Mouse (Mus musculus): Measurements from ENCODE around the gene Rnf8. TPM values are rescaled to one million over a fixed set of nuclear protein-coding genes. Genes with fewer than 3 reads are reported as not detected.

Gene Rnf8
- total RNA-seq, 2 experiments from 2014 or later, result 39.2 to 46.7 TPM

DNA sequence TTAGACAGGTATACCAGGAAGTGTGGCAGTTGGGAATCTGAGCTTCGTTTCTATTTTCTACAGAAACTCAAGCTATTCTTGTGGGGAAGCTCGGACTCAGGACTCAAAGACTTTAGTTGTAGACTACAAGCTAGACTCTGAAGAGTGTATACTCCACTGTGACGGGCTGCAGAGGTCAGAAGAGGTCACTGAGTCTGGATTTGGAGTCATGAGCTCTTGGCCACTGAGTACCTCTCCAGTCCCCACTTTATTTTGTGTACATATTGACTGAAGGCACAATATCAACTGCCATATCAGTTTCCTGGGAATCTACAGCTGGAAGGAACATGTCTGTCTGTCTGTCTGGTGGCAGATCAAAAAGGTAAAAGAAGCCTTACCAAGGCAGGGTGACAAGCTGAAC, 4.6 kb downstream of the Rnf8 start:
- DNase-seq (ENCODE audit: low spot score in 2 of 2), result no peak

DNA sequence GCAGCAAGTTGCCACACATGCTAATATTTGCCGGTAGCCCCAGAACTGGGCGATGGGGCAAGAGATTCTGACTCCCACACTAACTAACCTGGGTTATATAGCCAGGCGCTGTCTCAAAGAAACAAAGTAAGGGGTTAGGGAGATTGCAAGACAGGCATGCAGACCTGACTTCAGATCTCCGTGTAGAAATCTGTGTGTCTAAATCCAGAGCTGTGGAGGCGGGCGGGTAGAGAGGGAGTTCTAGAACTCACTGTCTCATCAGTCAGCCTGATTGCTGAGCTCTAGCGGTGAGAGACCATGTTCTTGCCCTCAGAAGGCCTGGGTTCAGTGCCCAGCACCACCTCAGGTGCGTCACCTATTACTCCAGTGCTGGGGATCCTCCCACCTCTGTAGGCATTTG, 8.9 kb downstream of the Rnf8 start:
- no peak for DNase-seq (ENCODE audit: low spot score in 2 of 2)

DNA sequence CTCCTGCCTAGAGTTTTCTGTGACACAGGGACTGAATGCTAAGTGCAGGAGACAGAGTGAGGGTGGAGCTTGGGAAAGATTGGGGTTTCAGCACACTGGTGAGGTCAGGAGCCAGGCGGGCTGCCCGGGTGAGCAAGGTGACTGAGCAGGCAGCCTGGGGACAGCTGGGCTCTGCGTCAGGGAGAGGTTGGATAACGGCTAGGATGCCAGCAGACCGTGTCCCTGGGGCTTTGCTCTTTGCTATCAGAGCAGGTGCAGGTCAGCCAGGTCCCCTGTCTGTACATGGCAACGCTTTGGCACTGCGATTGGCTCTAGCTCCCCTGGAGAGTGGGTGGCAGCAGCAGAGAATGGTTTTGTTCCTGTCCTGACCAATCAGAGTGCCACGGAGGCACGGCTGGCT, 12.7 kb downstream of the Rnf8 start:
- DNase-seq (ENCODE audit: low spot score in 2 of 2), result no peak

DNA sequence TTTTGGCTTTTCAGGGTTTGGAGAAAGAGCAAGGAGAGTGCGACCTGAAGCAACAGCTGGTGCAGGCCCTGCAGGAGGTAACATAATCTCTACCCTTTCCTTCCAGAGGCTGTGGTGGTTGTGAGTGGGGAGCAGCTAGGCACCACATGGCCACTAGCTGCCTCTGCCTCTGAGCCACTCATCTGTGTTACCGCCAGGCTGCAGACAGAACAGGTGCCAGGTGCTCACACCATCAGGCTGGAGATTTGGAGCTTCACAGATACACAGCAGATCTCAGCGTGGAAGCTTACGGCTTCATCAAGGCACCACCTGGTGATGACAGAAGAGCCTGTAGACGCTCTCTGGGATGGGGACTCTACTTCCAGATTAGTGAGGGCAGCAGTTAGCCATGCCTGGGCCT, 14.4 kb downstream of the Rnf8 start:
- no peak for DNase-seq (ENCODE audit: low spot score in 2 of 2)

DNA sequence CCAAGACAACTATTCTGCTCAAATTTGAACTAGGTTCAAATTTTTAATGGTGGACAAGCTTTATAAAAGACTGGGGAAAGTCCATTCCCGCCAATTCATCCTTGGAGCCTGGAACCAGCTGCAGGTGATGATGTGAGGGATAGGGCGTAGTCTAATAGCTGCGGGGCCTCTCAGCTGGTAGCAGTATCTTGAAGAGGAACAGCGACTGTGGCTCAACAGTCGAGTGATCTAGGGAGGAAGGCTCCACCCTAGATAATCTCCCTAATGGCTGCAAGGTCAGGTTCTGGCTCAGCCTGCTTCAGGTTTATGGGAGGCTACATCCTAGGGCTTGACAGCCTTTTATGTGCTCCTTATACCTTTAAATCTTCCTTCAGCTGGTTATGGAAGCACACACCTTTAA, 15.0 kb downstream of the Rnf8 start:
- DNase-seq (ENCODE audit: low spot score in 2 of 2), result no peak

DNA sequence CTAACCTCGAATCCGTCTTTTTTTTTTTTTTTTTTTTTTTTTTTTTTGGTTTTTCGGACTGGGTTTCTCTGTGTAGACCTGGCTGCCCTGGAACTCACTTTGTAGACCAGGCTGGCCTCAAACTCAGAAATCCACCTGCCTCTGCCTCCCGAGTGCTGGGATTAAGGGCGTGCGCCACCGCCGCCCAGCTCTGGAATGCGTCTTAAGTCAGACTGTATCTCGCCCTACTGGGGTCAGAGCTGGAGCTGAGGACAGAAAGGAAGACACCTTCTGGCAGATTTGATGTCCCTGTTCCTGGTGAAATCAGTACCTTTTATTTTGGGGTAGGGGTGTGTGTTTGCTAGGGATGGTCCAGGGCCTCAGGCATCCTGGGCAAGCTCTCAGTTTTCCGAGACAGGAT, 17.7 kb downstream of the Rnf8 start:
- no peak for DNase-seq (ENCODE audit: low spot score in 2 of 2)

DNA sequence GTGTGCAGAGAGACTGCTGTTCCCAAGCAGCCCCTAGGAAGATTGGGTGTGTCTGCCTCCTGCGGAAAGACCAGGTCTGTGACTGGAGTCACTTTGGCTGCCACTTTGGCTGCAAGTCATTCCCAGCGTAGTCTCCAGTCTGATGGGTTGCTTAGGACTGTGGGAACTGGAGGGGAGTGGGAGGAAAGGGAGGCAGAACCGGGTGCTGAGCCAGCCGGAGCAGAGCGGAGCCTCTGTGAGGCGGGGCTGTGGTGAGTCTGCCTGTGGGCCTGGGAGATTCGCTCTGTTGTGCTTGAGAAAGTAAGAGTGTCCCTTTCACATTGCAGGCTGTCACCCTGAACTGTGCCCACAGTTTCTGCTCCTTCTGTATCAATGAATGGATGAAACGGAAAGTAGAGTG, 20.9 kb downstream of the Rnf8 start:
- DNase-seq (ENCODE audit: low spot score in 2 of 2), result no peak

DNA sequence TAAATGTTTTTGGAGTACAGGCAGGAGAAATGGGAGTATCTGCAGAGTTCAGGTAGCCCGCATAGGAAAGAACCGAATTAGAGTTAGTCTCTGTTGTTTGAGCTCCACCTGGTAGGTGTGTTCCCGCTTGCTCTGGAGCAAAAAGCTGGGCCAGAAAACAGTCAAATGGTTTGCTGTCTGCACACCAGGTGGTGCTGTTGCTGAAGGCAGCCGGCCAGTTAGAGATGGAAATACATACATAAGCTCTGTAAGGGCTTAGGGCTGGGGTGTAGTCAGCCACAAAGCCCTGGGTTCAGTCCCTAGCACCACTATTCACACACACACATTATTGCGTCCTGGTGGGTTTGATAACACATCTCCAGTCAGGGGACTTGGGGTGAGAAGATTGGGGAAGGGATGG, 21.5 kb downstream of the Rnf8 start:
- no peak for DNase-seq (ENCODE audit: low spot score in 2 of 2)

DNA sequence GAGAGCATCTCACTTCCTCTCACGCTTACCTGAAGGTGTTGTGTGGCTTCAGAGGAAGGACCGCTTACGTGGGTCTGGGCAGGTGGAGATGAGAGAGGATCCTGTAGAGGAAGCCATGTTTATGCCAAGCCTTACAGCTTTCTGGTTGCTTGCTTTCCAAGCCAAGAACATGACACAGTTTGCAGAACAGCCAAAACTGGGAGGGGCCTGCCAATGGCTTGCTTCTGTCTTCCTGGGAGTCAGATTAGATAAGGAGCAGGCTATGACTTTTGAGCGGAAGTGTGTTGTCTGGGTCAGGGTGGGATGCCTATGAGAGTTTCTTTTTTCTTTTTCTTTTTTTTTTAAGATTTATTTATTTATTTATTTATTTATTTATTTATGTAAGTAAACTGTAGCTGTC, 22.8 kb downstream of the Rnf8 start:
- no peak for DNase-seq (ENCODE audit: low spot score in 2 of 2)

DNA sequence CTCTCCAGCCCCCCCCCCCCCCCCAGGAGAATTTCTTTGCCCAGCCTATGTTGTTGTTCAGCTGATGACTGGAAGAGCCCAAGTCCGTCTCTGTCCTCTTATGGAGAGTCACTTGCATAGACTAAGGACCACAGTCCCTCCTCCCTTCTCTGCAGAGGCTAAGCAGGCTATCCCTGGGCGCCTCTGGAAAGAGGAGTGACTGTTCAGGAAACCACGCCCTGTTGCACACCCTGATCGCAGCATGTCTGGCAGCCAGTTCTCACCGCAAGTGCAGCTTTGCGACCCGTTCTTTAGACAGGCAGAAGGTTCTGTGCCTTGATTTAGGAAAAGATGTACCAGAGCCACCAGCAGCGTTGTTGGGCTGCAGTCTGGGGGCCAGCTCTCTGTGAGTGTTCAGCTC, 23.3 kb downstream of the Rnf8 start:
- DNase-seq (ENCODE audit: low spot score in 2 of 2), result no peak

DNA sequence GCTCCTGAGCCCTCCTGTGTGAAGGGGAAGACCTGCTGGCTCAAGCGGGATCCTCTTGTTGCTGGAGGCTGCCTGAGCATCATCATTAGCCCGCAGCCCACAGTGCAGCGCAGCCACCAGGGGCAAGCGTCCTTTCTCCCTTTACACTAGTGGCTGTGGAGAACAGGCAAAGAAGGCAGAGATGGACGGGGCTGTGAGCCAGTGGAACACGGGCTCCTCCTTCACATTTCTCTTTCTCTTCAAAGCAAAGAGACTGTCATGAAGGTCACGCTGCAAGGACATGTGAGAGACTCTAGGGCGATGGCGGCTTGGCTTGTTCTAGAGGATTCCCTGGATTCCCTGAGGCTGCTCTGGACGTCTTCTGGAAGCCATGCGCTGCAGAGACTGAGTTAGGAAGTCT, 26.4 kb downstream of the Rnf8 start:
- DNase-seq (ENCODE audit: low spot score in 2 of 2), result no peak

DNA sequence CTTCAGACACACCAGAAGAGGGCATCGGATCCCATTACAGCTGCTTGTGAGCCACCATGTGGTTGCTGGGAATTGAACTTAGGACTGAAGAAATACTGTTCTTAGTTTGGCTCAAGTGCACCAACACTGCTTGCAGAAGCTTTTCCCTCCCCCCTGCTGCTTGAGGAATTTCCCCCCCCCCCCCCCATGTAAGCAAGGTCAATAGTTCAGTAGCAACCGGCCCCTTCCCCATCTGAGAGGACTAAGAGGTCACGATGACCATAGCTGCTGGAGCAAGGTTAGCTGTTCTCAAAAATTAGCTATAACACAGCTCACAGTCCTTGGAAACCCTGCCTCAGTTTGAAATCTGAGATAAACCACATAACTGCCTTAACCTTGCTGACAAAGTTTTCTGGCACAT, 27.6 kb downstream of the Rnf8 start:
- DNase-seq (ENCODE audit: low spot score in 2 of 2), result no peak

DNA sequence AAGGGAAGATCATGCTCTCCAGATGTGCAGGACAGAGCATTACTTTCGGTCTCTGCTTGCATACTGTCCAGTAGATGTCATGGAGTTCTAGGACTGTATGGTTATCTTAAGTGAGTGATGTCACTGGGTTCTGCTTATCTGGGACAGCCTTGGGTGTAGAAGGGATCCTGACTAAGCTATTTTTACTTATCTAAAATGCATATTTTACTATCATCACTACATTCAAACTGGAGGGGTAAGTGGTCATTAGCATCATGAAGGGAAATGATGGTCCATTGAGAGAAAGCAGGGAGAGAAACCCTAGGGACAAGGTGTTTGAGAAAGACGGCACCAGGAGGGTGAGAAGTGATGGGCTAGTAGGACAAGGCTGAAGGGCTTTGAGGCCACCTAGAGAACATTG, 43.7 kb downstream of the Rnf8 start:
- DNase-seq (ENCODE audit: low spot score in 2 of 2), result no peak

DNA sequence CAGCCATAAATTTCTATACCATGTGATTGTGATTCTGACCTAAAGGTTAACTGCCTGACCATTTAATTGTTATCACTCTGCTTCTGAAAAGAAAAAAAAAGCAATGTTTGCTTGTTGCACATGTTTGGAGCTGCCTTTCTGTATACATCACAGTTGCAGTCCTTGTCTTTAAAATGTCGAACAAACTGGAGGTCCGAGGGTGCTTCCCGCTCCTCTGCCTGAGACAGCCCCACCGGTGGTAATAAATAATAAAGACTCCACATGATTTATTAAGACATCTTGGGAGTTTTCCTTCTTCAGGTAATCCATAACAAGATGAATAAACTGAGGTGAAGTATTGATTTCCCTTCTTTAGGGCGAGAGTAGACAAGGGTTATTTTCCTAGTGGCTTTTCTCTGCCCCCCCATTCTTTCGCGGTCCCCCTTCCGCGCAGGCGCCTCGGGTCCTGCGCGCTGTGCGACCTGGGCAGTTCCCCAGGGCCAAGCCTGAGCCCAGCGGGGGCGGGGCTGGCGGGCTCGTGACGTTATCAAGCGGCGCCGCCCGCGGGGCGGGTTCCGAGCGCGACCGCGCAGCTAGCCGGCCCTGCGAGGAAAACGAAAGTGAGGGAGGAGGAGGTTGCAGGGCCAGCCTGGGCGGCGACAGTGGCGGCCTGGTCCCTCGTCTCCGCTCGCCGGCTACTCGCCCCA, 45.6 kb downstream of the Rnf8 start, which contains the start of gene Cmtr1:
Gene Cmtr1 (plus strand): TSS at position 520 of the 686 bp plus-strand sequence.
- peak; percentile 92 to 95 for DNase-seq (ENCODE audit: low spot score in 2 of 2)

DNA sequence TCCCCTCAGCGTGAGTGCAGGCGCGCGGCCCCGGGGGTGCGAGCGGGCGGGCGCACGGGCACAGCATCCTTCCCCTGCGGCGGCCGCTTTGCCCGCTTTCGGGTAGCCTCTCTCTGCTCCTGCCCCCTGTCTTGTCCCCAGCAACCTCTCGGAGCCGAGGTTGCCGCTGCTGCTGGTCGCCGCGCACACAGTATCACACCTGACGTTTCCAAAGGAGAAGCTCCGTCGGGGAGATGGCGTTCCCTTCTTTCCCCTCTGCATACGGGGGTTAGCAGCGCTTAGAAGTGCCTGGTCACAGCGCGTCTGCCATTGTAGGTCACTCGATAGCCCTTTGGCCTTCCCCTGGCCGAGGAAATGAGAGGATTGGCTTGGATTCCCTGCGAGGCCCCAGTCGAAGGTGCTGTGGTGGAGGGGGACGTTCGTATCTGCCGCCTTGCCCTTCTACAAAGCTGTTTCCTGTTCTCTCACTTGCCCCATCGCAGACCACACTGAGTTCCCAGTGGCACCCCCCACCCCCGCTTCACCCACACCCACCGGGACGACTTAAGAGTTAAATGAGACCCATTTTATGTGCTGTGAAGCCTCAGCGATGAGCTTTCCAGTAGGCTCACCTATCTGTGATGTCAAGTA, 46.3 kb downstream of the Rnf8 start:
- peak in 1 of 2 experiments; percentile 26 for DNase-seq (ENCODE audit: low spot score in 2 of 2)

DNA sequence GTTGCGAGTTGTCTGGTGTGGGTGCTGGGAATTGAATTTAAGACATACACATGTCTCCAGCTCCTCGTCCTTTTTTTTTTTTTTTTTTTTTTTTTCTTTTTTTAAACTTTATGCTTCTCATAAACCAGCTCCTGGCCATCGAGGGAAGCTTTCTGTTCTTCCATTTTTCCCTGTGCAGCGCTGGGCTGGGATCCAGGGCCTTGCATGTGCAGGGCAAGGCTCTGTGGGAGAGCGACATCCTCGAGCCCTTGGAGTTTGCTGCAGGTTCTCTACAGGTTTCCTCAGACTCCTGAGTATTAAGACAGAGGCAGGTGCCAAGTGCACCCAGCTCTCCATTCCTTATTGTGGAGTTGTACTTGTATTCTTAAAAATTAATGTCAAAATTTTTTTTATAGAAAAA, 47.6 kb downstream of the Rnf8 start:
- no peak for DNase-seq (ENCODE audit: low spot score in 2 of 2)

DNA sequence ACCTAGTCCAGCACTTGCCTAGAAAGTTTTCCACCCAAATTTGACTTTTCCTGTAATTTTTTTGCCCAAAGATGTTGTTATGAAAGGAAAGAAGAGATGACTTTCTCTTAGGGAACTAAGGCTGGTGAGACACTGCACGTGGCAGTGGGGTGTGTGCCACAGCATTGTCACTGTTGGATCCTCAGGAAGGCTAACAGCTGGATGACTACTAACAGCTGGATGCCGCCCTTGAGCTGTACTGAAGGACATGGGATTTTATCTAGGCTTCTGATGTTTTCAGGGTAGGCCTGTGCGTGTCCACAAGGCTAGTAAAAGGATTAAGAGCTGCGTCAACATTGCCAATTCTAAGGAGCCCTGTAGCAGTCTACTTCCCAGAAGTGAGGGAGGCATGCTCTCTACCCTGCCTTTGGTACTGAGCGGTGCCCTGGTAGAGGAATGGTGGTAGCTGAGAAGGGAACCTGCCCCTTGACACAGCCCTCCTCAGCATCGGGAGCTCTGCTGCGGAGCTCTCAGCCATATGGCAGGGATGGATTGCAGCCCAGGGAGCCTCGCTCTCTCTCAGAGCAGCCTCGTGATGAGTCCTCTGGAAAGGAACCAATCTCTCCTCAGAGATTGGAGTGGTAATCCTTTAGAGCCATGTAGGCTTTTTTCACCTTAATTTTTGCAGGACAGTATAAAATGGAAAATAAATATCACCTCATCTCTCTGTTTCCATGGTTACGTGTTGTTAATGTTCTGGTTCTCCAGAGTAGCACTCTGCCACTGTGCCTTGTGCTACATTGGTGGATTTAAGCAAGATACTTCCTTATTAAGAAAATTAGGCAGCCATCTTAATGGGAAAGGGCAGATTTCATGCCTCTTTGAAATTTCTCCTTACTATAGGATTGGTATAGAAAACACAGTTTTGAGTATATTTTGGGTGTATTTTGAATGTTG, 53.7 kb downstream of the Rnf8 start:
- peak; percentile 15 to 44 for DNase-seq (ENCODE audit: low spot score in 2 of 2)

DNA sequence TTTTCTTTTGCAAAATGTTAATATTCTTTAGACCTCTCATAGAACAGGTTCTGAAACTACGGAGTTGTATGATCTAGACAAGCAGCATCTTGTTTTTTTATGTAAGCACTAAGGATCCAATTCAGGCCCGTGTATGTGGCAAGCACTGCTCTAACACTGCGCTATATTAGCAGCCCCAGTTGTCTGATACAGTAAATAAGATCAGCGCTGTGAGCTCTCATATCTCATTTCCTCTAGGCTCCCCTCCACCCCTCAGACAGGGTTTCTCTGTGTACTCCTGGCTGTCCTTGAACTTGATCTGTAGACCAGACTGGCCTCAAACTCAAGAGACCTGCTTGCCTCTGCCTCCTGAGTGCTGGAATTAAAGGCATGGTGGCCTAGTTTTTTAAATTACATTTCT, 54.4 kb downstream of the Rnf8 start:
- no peak for DNase-seq (ENCODE audit: low spot score in 2 of 2)

DNA sequence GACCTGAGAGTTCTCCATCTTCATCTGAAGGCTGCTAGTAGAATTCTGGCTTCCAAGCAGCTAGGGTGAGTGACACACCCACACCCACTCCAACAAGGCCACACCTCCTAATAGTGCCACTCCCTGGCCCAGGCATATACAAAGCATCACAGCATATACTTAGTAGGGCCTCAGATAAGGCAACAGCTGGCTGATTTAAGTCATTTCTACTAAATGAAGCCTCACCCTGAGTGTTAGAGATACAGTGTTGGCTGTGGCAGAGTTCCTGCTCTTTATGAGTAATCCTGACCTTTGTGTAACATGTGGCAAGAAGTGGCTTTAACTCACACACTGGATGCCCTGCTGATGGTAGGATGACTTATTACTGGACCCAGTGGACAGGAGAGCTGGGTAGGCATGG, 55.3 kb downstream of the Rnf8 start:
- no peak for DNase-seq (ENCODE audit: low spot score in 2 of 2)

DNA sequence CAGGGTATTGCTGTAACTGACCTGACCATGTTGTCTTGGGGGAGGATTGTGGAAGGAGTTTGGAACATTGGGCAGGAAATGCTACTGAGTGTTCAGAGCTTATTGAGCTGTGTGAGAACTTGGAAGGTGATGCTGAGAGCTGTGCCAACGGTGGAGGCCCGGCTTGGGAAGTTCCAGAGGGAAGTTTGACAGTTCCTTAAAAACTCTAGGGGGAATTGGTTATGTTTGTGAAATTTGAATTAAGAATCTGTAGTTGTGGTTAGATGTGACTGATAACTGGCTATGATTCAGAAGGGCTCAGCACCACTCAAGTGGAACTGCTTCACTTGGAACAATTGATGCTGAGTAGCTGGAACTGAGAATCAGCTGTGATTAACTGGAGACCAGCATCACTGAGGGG, 56.4 kb downstream of the Rnf8 start:
- peak in 1 of 2 experiments; percentile 22 for DNase-seq (ENCODE audit: low spot score in 2 of 2)

DNA sequence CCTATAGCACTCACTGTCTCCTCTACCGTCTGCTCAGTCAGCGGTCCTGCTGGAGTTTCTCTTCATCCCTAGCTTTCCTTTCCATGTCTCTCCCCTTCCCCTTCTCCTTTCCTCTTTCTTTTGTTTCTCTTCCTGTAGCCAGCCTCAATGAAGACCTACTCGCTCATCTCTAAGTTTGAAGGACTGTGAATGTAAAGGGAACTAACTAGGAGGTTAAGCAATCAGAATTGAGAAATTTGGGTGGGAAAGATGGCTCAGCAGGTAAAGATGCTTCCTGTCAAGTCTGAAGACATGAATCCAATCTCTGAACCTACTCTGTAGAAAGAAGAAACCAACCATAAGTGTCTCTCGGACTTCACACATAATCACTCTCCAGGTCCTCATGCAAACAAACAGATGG, 58.7 kb downstream of the Rnf8 start:
- no peak for DNase-seq (ENCODE audit: low spot score in 2 of 2)

DNA sequence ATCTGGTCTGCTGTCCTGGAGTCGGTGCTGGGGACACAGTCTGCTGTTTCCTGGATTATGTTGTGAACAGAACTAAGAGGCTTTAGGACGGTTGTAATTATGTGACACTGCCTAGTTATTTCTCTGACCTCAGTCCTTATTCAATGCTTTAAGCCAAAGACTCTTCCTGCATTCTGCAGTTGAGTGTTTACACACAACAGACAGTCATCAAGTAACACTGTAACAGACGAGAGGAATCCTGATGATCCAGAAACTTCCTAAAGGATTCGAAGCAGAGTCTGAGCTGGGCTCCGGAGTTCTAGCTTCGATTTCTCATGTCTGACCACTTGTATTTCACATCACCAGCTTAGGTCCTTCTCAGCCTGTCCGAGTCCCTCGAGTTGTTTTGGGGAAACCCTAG, 63.9 kb downstream of the Rnf8 start:
- no peak for DNase-seq (ENCODE audit: low spot score in 2 of 2)

All from layer of hippocampus, postnatal 14 days (tissue).